Mouse (Mus musculus) embryonic facial prominence, embryonic 11.5 days (tissue): ENCODE data around the gene Aff3. TPM values are rescaled to one million over a fixed set of nuclear protein-coding genes. Genes with fewer than 3 reads are reported as not detected.

Experiments used
- ATAC-seq: fragments of 200-750 bp; cut with Nextera tagmentation; replicated peaks from 2 replicates; pipeline ENCODE4 v1.8.0; 2017; ENCODE audit warnings: low read depth; ENCODE audit not compliant: insufficient number of reproducible peaks, low FRiP score, low TSS enrichment
- DNase-seq: peaks from one replicate; pipeline ENCODE4 v3.0.0-alpha.2; 2015; ENCODE audit warnings: low spot score
- H3K27ac ChIP-seq: fragments of 300-500 bp; sonication (generic); replicated peaks from 2 replicates; pipeline ENCODE4 v1.5.1; 2014; ENCODE audit warnings: mild to moderate bottlenecking, low read depth, low read length, control low read depth
- H3K27me3 ChIP-seq: fragments of 300-500 bp; sonication (generic); 2 replicates; pipeline ENCODE4 v1.6.1; 2014; ENCODE audit warnings: mild to moderate bottlenecking, low read length, moderate library complexity, mixed read lengths; ENCODE audit not compliant: control insufficient read depth, insufficient read depth
- H3K36me3 ChIP-seq: fragments of 300-500 bp; sonication (generic); replicated peaks from 2 replicates; pipeline ENCODE4 v1.6.1; 2014; ENCODE audit warnings: low read depth, mild to moderate bottlenecking, low read length, moderate library complexity, mixed read lengths; ENCODE audit not compliant: control insufficient read depth, insufficient read depth
- H3K4me1 ChIP-seq: fragments of 300-500 bp; sonication (generic); 2 replicates; pipeline ENCODE4 v1.6.1; 2014; ENCODE audit warnings: low read length, mixed read lengths; ENCODE audit not compliant: control insufficient read depth, insufficient read depth
- H3K4me2 ChIP-seq: fragments of 300-500 bp; sonication (generic); 2 replicates; pipeline ENCODE4 v1.6.1; 2014; ENCODE audit warnings: low read depth, mild to moderate bottlenecking, control low read depth, low read length, moderate library complexity
- H3K4me3 ChIP-seq: fragments of 300-500 bp; sonication (generic); 2 replicates; pipeline ENCODE4 v1.5.1; 2014; ENCODE audit warnings: low read depth, low read length, control low read depth
- H3K9ac ChIP-seq: fragments of 300-500 bp; sonication (generic); replicated peaks from 2 replicates; pipeline ENCODE4 v1.6.1; 2014; ENCODE audit warnings: mild to moderate bottlenecking, control low read depth, low read length
- H3K9me3 ChIP-seq: fragments of 300-500 bp; sonication (generic); replicated peaks from 2 replicates; pipeline ENCODE4 v1.6.1; 2016; ENCODE audit warnings: mild to moderate bottlenecking, low read length, inconsistent platforms, mixed read lengths; ENCODE audit not compliant: control insufficient read depth
- WGBS: fragments of 180-500 bp; shearing (Covaris S2); extraction: QIAGEN DNeasy Blood & Tissue Kit; methylation state at CpG from one replicate; pipeline ENCODE4 v1.1.7; 2014; 5-methylcytosine and 5-hydroxymethylcytosine counted together
- polyA plus RNA-seq: library from polyadenylated mRNA; unstranded; fragments of >200 nt; fragmentation: Nextera tagmentation; extraction: Ambion mirVana; gene quantifications from 2 replicates; pipeline ENCODE4 v1.2.1, GENCODE M21; 2014

Gene Aff3
- polyA plus RNA-seq, 1 experiment from 2014 or later, result 17.5 TPM

GRCm38 (mm10) chr1:38252766-38253079 lies 412.0 kb downstream of the Aff3 start:
- Histone ChIP-seq H3K4me2 (no peak overlapping the region), H3K9ac (no peak overlapping the region), H3K4me1 (no peaks in the 10 kb centered on the region; the same call in 1 of the 2 replicates), H3K4me3 (no peak overlapping the region), H3K9me3 (no peaks in the 10 kb centered on the region), H3K36me3 (no peaks in the 10 kb centered on the region; the same call in 1 of the 2 replicates), H3K27ac (no peak overlapping the region), H3K27me3 (no peaks in the 10 kb centered on the region)
- ATAC-seq (no peak), DNase-seq (peak; percentile 35)
- WGBS, result 50% methylated on average over 2 of the region's 2 CpGs

GRCm38 (mm10) chr1:38252031-38252765 lies 412.6 kb downstream of the Aff3 start:
- no peak for DNase-seq
- 95% methylated on average over 19 of the region's 19 CpGs for WGBS
- H3K27me3 ChIP-seq, result no peaks in the 10 kb centered on the region
- H3K9ac ChIP-seq, result no peak overlapping the region
- no peaks in the 10 kb centered on the region for H3K9me3 ChIP-seq
- ATAC-seq, result no peak
- H3K4me1 ChIP-seq, result no peaks in the 10 kb centered on the region; the same call in 1 of the 2 replicates
- no peak overlapping the region for H3K27ac ChIP-seq
- no peaks in the 10 kb centered on the region; the same call in 1 of the 2 replicates for H3K36me3 ChIP-seq
- no peak overlapping the region for H3K4me3 ChIP-seq
- no peak overlapping the region for H3K4me2 ChIP-seq

- DNase-seq, result no peak
- H3K27ac ChIP-seq, result no peak overlapping the region
- H3K4me2 ChIP-seq, result no peak overlapping the region
- 89% methylated on average over 11 of the region's 11 CpGs for WGBS
- no peak overlapping the region for H3K9ac ChIP-seq
- H3K4me3 ChIP-seq, result no peak overlapping the region
- no peaks in the 10 kb centered on the region; the same call in 1 of the 2 replicates for H3K36me3 ChIP-seq
- H3K4me1 ChIP-seq, result no peaks in the 10 kb centered on the region; the same call in 1 of the 2 replicates
- ATAC-seq, result no peak
- H3K9me3 ChIP-seq, result no peaks in the 10 kb centered on the region
- H3K27me3 ChIP-seq, result no peaks in the 10 kb centered on the region
These were observed 413.3 kb downstream of the Aff3 start for GRCm38 (mm10) chr1:38251448-38251847.

- no peaks in the 10 kb centered on the region for H3K9me3 ChIP-seq
- WGBS, result 49% methylated on average over 3 of the region's 3 CpGs
- ATAC-seq (no peak), DNase-seq (peak; percentile 33)
- no peaks in the 10 kb centered on the region; the same call in 1 of the 2 replicates for H3K36me3 ChIP-seq
- H3K27me3 ChIP-seq, result no peaks in the 10 kb centered on the region
- H3K4me1 ChIP-seq, result no peaks in the 10 kb centered on the region; the same call in 1 of the 2 replicates
- no peak overlapping the region for H3K4me2 ChIP-seq
- H3K9ac ChIP-seq, result no peak overlapping the region
- no peak overlapping the region for H3K4me3 ChIP-seq
- H3K27ac ChIP-seq, result no peak overlapping the region
These were observed 414.5 kb downstream of the Aff3 start for GRCm38 (mm10) chr1:38250246-38250645.

GRCm38 (mm10) chr1:38249561-38249960 lies 415.2 kb downstream of the Aff3 start:
- H3K27me3 ChIP-seq, result no peaks in the 10 kb centered on the region
- H3K27ac ChIP-seq, result no peak overlapping the region
- H3K4me2 ChIP-seq, result no peak overlapping the region
- H3K4me3 ChIP-seq, result no peak overlapping the region
- no peak for DNase-seq
- H3K36me3 ChIP-seq, result no peaks in the 10 kb centered on the region; the same call in 1 of the 2 replicates
- H3K9me3 ChIP-seq, result no peaks in the 10 kb centered on the region
- no peak for ATAC-seq
- no peak overlapping the region for H3K9ac ChIP-seq
- 85% methylated on average over 7 of the region's 7 CpGs for WGBS
- H3K4me1 ChIP-seq, result no peaks in the 10 kb centered on the region; the same call in 1 of the 2 replicates

- peak; percentile 35 for DNase-seq
- WGBS, result 43% methylated on average over 9 of the region's 9 CpGs
- no peak overlapping the region for H3K4me3 ChIP-seq
These were observed 416.7 kb downstream of the Aff3 start for GRCm38 (mm10) chr1:38248027-38248426.

GRCm38 (mm10) chr1:38242559-38242958 lies 422.2 kb downstream of the Aff3 start:
- DNase-seq (no peak), ATAC-seq (no peak)
- Histone ChIP-seq H3K27ac (no peak overlapping the region), H3K9me3 (no peaks in the 10 kb centered on the region), H3K4me2 (no peak overlapping the region), H3K9ac (no peak overlapping the region), H3K4me3 (no peak overlapping the region), H3K4me1 (no peaks in the 10 kb centered on the region), H3K27me3 (no peaks in the 10 kb centered on the region), H3K36me3 (no peaks in the 10 kb centered on the region)
- WGBS, result 60% methylated on average over 4 of the region's 4 CpGs

More at GRCm38 (mm10) chr1:38248027-38248426, 416.7 kb downstream of the Aff3 start:
- H3K4me2 ChIP-seq, result no peak overlapping the region
- no peaks in the 10 kb centered on the region for H3K27me3 ChIP-seq
- H3K9ac ChIP-seq, result no peak overlapping the region
- no peaks in the 10 kb centered on the region for H3K9me3 ChIP-seq
- no peak; the same call in 1 of the 2 replicates for ATAC-seq
- H3K4me1 ChIP-seq, result no peaks in the 10 kb centered on the region; the same call in 1 of the 2 replicates
- no peaks in the 10 kb centered on the region; the same call in 1 of the 2 replicates for H3K36me3 ChIP-seq
- no peak overlapping the region for H3K27ac ChIP-seq

- DNase-seq (no peak), ATAC-seq (no peak)
- H3K4me2 ChIP-seq, result no peak overlapping the region
- H3K36me3 ChIP-seq, result no peaks in the 10 kb centered on the region
- no peak overlapping the region for H3K9ac ChIP-seq
- H3K4me1 ChIP-seq, result no peaks in the 10 kb centered on the region
- no peak overlapping the region for H3K27ac ChIP-seq
- WGBS, result 71% methylated on average over 4 of the region's 4 CpGs
- H3K27me3 ChIP-seq, result no peaks in the 10 kb centered on the region
- no peak overlapping the region for H3K4me3 ChIP-seq
- H3K9me3 ChIP-seq, result no peaks in the 10 kb centered on the region
These were observed 423.0 kb downstream of the Aff3 start for GRCm38 (mm10) chr1:38241801-38242200.
